Mouse (Mus musculus) forebrain, embryonic 10.5 days (tissue): ENCODE measurements around the gene Kcnh5. TPM values are rescaled to one million over a fixed set of nuclear protein-coding genes. Genes with fewer than 3 reads are reported as not detected.

Source experiments
- DNase-seq: peaks from one replicate; pipeline ENCODE4 v3.0.0-alpha.2; 2017; ENCODE audit warnings: low spot score; ENCODE audit errors: extremely low spot score
- H3K27ac ChIP-seq: fragments of 300-500 bp; sonication (generic); 2 replicates; pipeline ENCODE4 v1.5.1; 2016; ENCODE audit warnings: mild to moderate bottlenecking
- H3K27me3 ChIP-seq: fragments of 300-500 bp; sonication (generic); 2 replicates; pipeline ENCODE4 v1.6.1; 2016; ENCODE audit warnings: mild to moderate bottlenecking; ENCODE audit not compliant: poor library complexity, severe bottlenecking
- H3K36me3 ChIP-seq: fragments of 300-500 bp; sonication (generic); replicated peaks from 2 replicates; pipeline ENCODE4 v1.6.1; 2016; ENCODE audit warnings: mild to moderate bottlenecking, moderate library complexity
- H3K4me1 ChIP-seq: fragments of 300-500 bp; sonication (generic); 2 replicates; pipeline ENCODE4 v1.6.1; 2016
- H3K4me3 ChIP-seq: fragments of 300-500 bp; sonication (generic); 2 replicates; pipeline ENCODE4 v1.5.1; 2016; ENCODE audit warnings: mild to moderate bottlenecking, moderate library complexity
- H3K9me3 ChIP-seq: fragments of 300-500 bp; sonication (generic); 2 replicates; pipeline ENCODE4 v1.6.1; 2016; ENCODE audit warnings: mild to moderate bottlenecking, moderate library complexity
- WGBS: fragments of 180-500 bp; shearing (Covaris S2); methylation state at CpG from one replicate; pipeline ENCODE4 v1.1.7; 2016; 5-methylcytosine and 5-hydroxymethylcytosine counted together
- polyA plus RNA-seq: library from polyadenylated mRNA; unstranded; fragments of >200 nt; fragmentation: Nextera tagmentation; extraction: Ambion mirVana; gene quantifications from 2 replicates; pipeline ENCODE4 v1.2.1, GENCODE M21; 2016

Gene Kcnh5
- 0.33 and 0.90 TPM in 2 replicates for polyA plus RNA-seq

- no peaks in the 10 kb centered on the region for H3K36me3 ChIP-seq
- under 1% methylated on average over 52 of the region's 52 CpGs for WGBS
- DNase-seq: peak; percentile 73
- H3K4me1 ChIP-seq: peaks cover 18% of the 10 kb centered on the region
- peaks cover 66% of the 10 kb centered on the region for H3K27me3 ChIP-seq
- peak within 1 kb of the TSS; percentile 77 for H3K27ac ChIP-seq
- H3K9me3 ChIP-seq: no peaks in the 10 kb centered on the region
- H3K4me3 ChIP-seq: peak within 1 kb of the TSS; percentile 68
These were observed at the start of gene Kcnh5 for GRCm38 (mm10) chr12:75176691-75177645. Gene Kcnh5 (minus strand): TSS chr12:75177332.

- Histone ChIP-seq H3K27me3 (no peaks in the 10 kb centered on the region), H3K9me3 (no peaks in the 10 kb centered on the region; the same call in 1 of the 2 replicates), H3K4me1 (no peaks in the 10 kb centered on the region), H3K4me3 (no peak overlapping the region), H3K27ac (no peak overlapping the region), H3K36me3 (no peaks in the 10 kb centered on the region)
- WGBS: 86% methylated on average over 1 of the region's 1 CpGs
- DNase-seq: no peak
These were observed 46.8 kb upstream of the Kcnh5 start for GRCm38 (mm10) chr12:75223966-75224365.

GRCm38 (mm10) chr12:75189413-75189812 is 12.3 kb upstream of the Kcnh5 start:
- no peaks in the 10 kb centered on the region for H3K36me3 ChIP-seq
- H3K4me1 ChIP-seq: no peaks in the 10 kb centered on the region
- DNase-seq: no peak
- H3K9me3 ChIP-seq: no peaks in the 10 kb centered on the region
- no peaks in the 10 kb centered on the region for H3K27me3 ChIP-seq
- no peak overlapping the region for H3K27ac ChIP-seq
- 60% methylated on average over 2 of the region's 2 CpGs for WGBS
- no peak overlapping the region for H3K4me3 ChIP-seq

- Histone ChIP-seq H3K27ac (no peak overlapping the region), H3K4me3 (no peak overlapping the region), H3K4me1 (peaks cover 6% of the 10 kb centered on the region), H3K9me3 (no peaks in the 10 kb centered on the region), H3K27me3 (peaks cover 29% of the 10 kb centered on the region), H3K36me3 (no peaks in the 10 kb centered on the region)
- 83% methylated on average over 7 of the region's 7 CpGs for WGBS
- no peak for DNase-seq
These were observed 5.5 kb upstream of the Kcnh5 start for GRCm38 (mm10) chr12:75182646-75183045.

- no peak overlapping the region for H3K4me3 ChIP-seq
- no peak for DNase-seq
- no peaks in the 10 kb centered on the region for H3K36me3 ChIP-seq
- no peaks in the 10 kb centered on the region for H3K9me3 ChIP-seq
- WGBS: 63% methylated on average over 8 of the region's 8 CpGs
- peaks cover 60% of the 10 kb centered on the region for H3K27me3 ChIP-seq
- no peak overlapping the region for H3K27ac ChIP-seq
- peaks cover 18% of the 10 kb centered on the region for H3K4me1 ChIP-seq
These were observed 2.4 kb upstream of the Kcnh5 start for GRCm38 (mm10) chr12:75179491-75179890.

- Histone ChIP-seq H3K4me3 (peak overlapping the region; percentile 68), H3K27ac (peak overlapping the region; percentile 77), H3K9me3 (no peaks in the 10 kb centered on the region), H3K4me1 (peaks cover 18% of the 10 kb centered on the region), H3K27me3 (peaks cover 66% of the 10 kb centered on the region), H3K36me3 (no peaks in the 10 kb centered on the region)
- DNase-seq: no peak
- WGBS: under 1% methylated on average over 13 of the region's 13 CpGs
These were observed 506 bp upstream of the Kcnh5 start for GRCm38 (mm10) chr12:75177646-75178030.

- H3K4me1 ChIP-seq: peaks cover 18% of the 10 kb centered on the region
- peaks cover 66% of the 10 kb centered on the region for H3K27me3 ChIP-seq
- 3% methylated on average over 19 of the region's 19 CpGs for WGBS
- H3K27ac ChIP-seq: peak overlapping the region; percentile 77
- no peaks in the 10 kb centered on the region for H3K36me3 ChIP-seq
- DNase-seq: no peak
- no peaks in the 10 kb centered on the region for H3K9me3 ChIP-seq
- H3K4me3 ChIP-seq: peak overlapping the region; percentile 68
These were observed 1.1 kb downstream of the Kcnh5 start for GRCm38 (mm10) chr12:75175931-75176565.

- no peaks in the 10 kb centered on the region for H3K36me3 ChIP-seq
- H3K27me3 ChIP-seq: peaks cover 21% of the 10 kb centered on the region
- peaks cover 3% of the 10 kb centered on the region for H3K4me1 ChIP-seq
- no peak overlapping the region for H3K4me3 ChIP-seq
- no peaks in the 10 kb centered on the region for H3K9me3 ChIP-seq
- no peak for DNase-seq
- H3K27ac ChIP-seq: no peak overlapping the region
- WGBS: 17% methylated on average over 2 of the region's 2 CpGs
These were observed 6.2 kb downstream of the Kcnh5 start for GRCm38 (mm10) chr12:75170970-75171369.

GRCm38 (mm10) chr12:75153076-75153568 is 24.0 kb downstream of the Kcnh5 start:
- no peaks in the 10 kb centered on the region for H3K4me1 ChIP-seq
- no peak for DNase-seq
- WGBS: 94% methylated on average over 2 of the region's 2 CpGs
- H3K4me3 ChIP-seq: no peak overlapping the region
- no peaks in the 10 kb centered on the region for H3K36me3 ChIP-seq
- no peaks in the 10 kb centered on the region for H3K9me3 ChIP-seq
- no peak overlapping the region for H3K27ac ChIP-seq
- H3K27me3 ChIP-seq: no peaks in the 10 kb centered on the region

GRCm38 (mm10) chr12:75139792-75140191 is 37.3 kb downstream of the Kcnh5 start:
- H3K4me3 ChIP-seq: no peak overlapping the region
- H3K9me3 ChIP-seq: no peaks in the 10 kb centered on the region
- no peaks in the 10 kb centered on the region for H3K4me1 ChIP-seq
- H3K27ac ChIP-seq: no peak overlapping the region
- no peak for DNase-seq
- H3K27me3 ChIP-seq: no peaks in the 10 kb centered on the region
- WGBS: 100% methylated on average over 1 of the region's 1 CpGs
- H3K36me3 ChIP-seq: no peaks in the 10 kb centered on the region

GRCm38 (mm10) chr12:75091921-75092320 is 85.2 kb downstream of the Kcnh5 start:
- no peak overlapping the region for H3K27ac ChIP-seq
- H3K27me3 ChIP-seq: no peaks in the 10 kb centered on the region
- 81% methylated on average over 5 of the region's 5 CpGs for WGBS
- H3K4me3 ChIP-seq: no peak overlapping the region
- no peak for DNase-seq
- H3K4me1 ChIP-seq: peaks cover 2% of the 10 kb centered on the region; the same call in 1 of the 2 replicates
- H3K36me3 ChIP-seq: no peaks in the 10 kb centered on the region
- H3K9me3 ChIP-seq: no peaks in the 10 kb centered on the region

GRCm38 (mm10) chr12:75090957-75091356 is 86.2 kb downstream of the Kcnh5 start:
- Histone ChIP-seq H3K4me3 (no peak overlapping the region), H3K9me3 (no peaks in the 10 kb centered on the region), H3K36me3 (no peaks in the 10 kb centered on the region), H3K27me3 (no peaks in the 10 kb centered on the region), H3K4me1 (peaks cover 2% of the 10 kb centered on the region; the same call in 1 of the 2 replicates), H3K27ac (no peak overlapping the region)
- no peak for DNase-seq
- 97% methylated on average over 1 of the region's 1 CpGs for WGBS

GRCm38 (mm10) chr12:75077175-75077574 is 100.0 kb downstream of the Kcnh5 start:
- no peak overlapping the region for H3K27ac ChIP-seq
- H3K4me1 ChIP-seq: no peaks in the 10 kb centered on the region
- 75% methylated on average over 5 of the region's 5 CpGs for WGBS
- no peaks in the 10 kb centered on the region for H3K9me3 ChIP-seq
- no peaks in the 10 kb centered on the region for H3K36me3 ChIP-seq
- H3K27me3 ChIP-seq: no peaks in the 10 kb centered on the region
- H3K4me3 ChIP-seq: no peak overlapping the region
- DNase-seq: no peak
